Mouse (Mus musculus) heart, embryonic 12.5 days (tissue): ENCODE results near the gene Ube2o. TPM values are rescaled to one million over a fixed set of nuclear protein-coding genes. Genes with fewer than 3 reads are reported as not detected.
"Not testable (repeated sequence)": the region's sequence is repeated elsewhere in the genome, so short reads cannot be mapped to it uniquely, and the experiment has no call there.

Experiments
- ATAC-seq: fragments of 200-750 bp; cut with Nextera tagmentation; 2 replicates; pipeline ENCODE4 v1.8.0; 2017; ENCODE audit warnings: moderate TSS enrichment, moderate library complexity; ENCODE audit not compliant: insufficient number of reproducible peaks, low FRiP score
- H3K27ac ChIP-seq: fragments of 300-500 bp; sonication (generic); 2 replicates; pipeline ENCODE4 v1.5.1; 2016; ENCODE audit warnings: mild to moderate bottlenecking, moderate library complexity; ENCODE audit not compliant: poor library complexity, severe bottlenecking
- H3K27me3 ChIP-seq: fragments of 300-500 bp; sonication (generic); replicated peaks from 2 replicates; pipeline ENCODE4 v1.6.1; 2016; ENCODE audit warnings: mild to moderate bottlenecking, moderate library complexity
- H3K36me3 ChIP-seq: fragments of 300-500 bp; sonication (generic); 2 replicates; pipeline ENCODE4 v1.6.1; 2016; ENCODE audit warnings: mild to moderate bottlenecking, moderate library complexity
- H3K4me1 ChIP-seq: fragments of 300-500 bp; sonication (generic); replicated peaks from 2 replicates; pipeline ENCODE4 v1.6.1; 2016; ENCODE audit warnings: mild to moderate bottlenecking
- H3K4me2 ChIP-seq: fragments of 300-500 bp; sonication (generic); 2 replicates; pipeline ENCODE4 v1.6.1; 2016; ENCODE audit warnings: mild to moderate bottlenecking, moderate library complexity
- H3K4me3 ChIP-seq: fragments of 300-500 bp; sonication (generic); 2 replicates; pipeline ENCODE4 v1.5.1; 2016; ENCODE audit warnings: mild to moderate bottlenecking
- H3K9ac ChIP-seq: fragments of 300-500 bp; sonication (generic); 2 replicates; pipeline ENCODE4 v1.6.1; 2016; ENCODE audit warnings: mild to moderate bottlenecking, moderate library complexity
- H3K9me3 ChIP-seq: fragments of 300-500 bp; sonication (generic); replicated peaks from 2 replicates; pipeline ENCODE4 v1.6.1; 2016; ENCODE audit warnings: mild to moderate bottlenecking, moderate library complexity
- WGBS: fragments of 180-500 bp; shearing (Covaris S2); methylation state at CpG from one replicate; pipeline ENCODE4 v1.1.7; 2016; 5-methylcytosine and 5-hydroxymethylcytosine counted together
- polyA plus RNA-seq: library from polyadenylated mRNA; unstranded; fragments of >200 nt; fragmentation: Nextera tagmentation; extraction: Ambion mirVana; gene quantifications from 2 replicates; pipeline ENCODE4 v1.2.1, GENCODE M21; 2016

Gene Ube2o
- polyA plus RNA-seq, 1 experiment from 2014 or later: 18.1 TPM

DNA sequence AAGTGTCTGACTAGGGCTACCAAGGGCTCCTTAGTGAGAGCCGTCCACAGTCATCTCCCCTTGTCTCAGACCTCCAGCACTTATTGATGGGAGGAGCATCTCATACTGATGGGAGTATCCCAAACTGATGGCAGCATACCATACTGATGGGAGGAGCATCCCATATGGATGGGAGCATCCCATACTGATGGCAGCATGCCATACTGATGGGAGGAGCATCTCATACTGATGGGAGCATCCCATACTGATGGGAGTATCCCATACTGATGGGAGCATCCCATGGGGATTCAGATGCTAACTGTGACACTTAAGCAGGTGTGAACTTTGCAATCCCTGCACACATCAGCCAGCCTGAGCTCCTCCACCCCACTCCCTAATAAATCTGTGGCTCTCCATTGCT, 88.7 kb downstream of the Ube2o start:
- peaks cover 21% of the 10 kb centered on the region for H3K4me1 ChIP-seq
- not testable (repeated sequence) for ATAC-seq, H3K27me3 ChIP-seq, H3K9ac ChIP-seq, H3K4me3 ChIP-seq, H3K36me3 ChIP-seq, H3K9me3 ChIP-seq, H3K27ac ChIP-seq, H3K4me2 ChIP-seq
- 75% methylated on average over 1 of the region's 1 CpGs for WGBS

DNA sequence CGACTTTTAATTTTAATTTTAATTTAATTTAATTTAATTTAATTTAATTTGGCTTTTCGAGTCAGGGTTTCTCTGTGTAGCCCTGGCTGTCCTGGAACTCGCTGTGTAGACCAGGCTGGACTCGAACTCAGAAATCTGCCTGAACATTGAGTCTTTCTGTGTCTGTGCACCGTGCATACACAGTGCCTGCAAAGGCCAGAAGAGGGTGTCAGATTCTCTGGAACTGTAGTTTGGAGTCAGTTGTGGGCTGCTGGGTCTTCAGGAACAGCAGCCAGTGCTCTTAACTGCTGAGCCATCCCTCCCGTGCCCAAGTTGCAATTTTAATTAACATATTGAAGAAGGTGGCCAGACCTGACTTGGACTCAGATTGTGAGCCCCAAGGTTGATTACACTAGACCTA, 89.9 kb downstream of the Ube2o start:
- Histone ChIP-seq H3K4me2 (peak overlapping the region; percentile 87; the same call in 1 of the 2 replicates), H3K9ac (no peak overlapping the region), H3K4me3 (no peak overlapping the region), H3K4me1 (peaks cover 21% of the 10 kb centered on the region), H3K27ac (no peak overlapping the region), H3K36me3 (peaks cover 19% of the 10 kb centered on the region), H3K27me3 (no peaks in the 10 kb centered on the region), H3K9me3 (0 out of 2 replicates have a peak, but pooled peaks cover 3% of the 10 kb centered on the region)
- ATAC-seq: no peak
- WGBS: 71% methylated on average over 6 of the region's 6 CpGs

DNA sequence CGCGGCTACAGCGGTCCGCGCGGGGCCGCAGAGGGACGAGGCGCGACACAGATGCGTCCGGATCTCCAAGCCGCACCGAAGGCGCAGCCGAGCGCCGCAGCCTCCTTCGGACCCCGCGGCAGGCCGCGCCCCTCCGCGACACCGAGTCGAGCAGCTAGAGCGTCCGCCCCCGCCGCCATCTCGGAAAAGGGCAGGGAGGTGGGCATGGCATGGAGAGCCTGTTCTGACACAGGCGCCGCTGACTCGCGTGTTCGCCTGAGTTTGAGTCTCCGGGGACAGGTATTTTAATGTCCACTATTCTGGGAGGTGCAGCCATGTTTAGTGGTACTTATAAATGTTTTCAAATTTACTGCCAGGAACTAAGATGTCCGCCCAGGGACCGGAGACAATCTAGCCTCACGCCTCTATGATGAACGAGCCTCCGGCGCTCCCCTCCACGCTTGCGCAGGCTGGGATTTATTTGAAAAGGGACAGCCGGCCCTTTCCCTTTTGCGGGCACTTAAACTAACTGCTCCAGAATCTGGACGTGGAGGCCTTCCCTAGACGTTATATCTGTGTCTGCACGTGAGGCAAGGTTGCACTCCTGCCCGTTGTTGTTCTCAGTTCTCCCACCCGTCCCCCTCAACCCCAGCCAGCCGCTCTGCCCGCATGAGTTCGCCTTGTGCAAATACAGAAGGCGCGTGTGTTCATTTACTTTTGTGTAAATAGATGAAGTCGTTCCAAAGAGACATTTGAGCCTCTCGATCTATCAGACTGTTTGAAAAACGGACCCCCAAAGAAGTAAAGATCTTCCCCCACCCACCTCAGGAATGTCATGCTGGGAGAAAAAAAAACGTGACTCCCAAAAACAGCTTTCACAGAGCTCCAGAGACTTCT, 90.8 kb downstream of the Ube2o start:
- Histone ChIP-seq H3K27me3 (no peaks in the 10 kb centered on the region), H3K4me2 (peak overlapping the region; percentile 87), H3K27ac (peak overlapping the region; percentile 83), H3K9me3 (0 out of 2 replicates have a peak, but pooled peaks cover 3% of the 10 kb centered on the region), H3K9ac (peak overlapping the region; percentile 89), H3K4me1 (peaks cover 21% of the 10 kb centered on the region), H3K36me3 (peaks cover 27% of the 10 kb centered on the region), H3K4me3 (peak overlapping the region; percentile 94)
- under 1% methylated on average over 62 of the region's 62 CpGs for WGBS
- ATAC-seq: peak; percentile 93

DNA sequence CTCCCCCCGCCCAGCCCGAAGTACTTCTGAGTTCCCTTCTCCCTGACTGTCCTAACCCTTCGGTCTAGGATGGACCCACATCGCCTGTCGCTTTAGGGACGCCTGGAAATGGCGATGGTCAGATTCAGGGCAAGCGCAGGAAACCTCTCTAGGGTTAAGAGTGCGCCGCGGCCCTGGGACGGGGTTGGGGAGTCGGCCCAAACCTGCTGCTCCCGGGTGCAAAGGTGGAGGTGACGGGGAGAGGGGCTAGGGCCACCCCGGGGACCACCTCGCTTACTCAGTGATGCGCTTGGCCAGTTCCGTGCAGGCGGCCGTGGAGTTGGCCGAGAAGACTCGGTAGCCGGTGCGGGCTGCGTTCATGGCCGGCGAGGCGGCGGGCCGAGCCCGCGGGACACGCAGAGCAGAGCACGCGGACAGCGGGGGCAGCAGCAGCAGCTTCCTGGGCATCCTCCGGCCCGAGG, 91.4 kb downstream of the Ube2o start:
- ATAC-seq: peak; percentile 37; the same call in 1 of the 2 replicates
- Histone ChIP-seq H3K27ac (peak overlapping the region; percentile 83), H3K9me3 (0 out of 2 replicates have a peak, but pooled peaks cover 3% of the 10 kb centered on the region), H3K36me3 (peaks cover 34% of the 10 kb centered on the region), H3K9ac (peak overlapping the region; percentile 89), H3K4me2 (peak overlapping the region; percentile 87), H3K4me1 (peaks cover 16% of the 10 kb centered on the region), H3K4me3 (peak overlapping the region; percentile 94), H3K27me3 (no peaks in the 10 kb centered on the region)
- WGBS: under 1% methylated on average over 39 of the region's 39 CpGs

DNA sequence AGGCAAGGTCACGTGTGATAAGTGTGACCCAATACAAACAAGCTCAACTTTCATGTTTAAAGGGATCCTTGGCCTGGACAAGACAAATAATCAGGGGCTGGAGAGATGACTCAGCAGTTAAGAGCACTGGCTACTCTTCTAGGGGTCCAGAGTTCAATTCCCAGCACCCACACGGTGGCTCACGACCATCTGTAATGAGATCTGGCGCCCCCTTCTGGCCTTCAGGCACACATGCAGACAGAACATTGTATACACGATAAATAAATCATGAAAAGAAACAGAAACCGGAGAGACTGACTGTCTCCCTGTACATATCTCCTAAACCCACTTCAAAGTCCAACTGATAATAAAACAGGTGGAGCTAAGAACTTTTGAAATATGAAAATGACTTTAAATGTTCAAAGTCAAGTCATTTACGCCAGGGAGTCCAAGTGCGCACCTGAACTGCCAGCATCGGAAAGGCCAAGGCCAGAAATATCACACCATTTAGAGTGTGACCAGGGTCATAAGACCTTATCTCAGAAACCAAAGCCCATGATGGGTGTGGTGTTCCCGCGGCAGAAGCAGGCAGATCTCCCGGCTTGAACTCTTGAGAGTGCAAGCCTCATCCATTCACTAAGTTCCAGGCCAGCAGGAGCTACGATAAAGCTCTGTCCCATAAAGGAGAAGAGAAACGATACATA, 92.4 kb downstream of the Ube2o start:
- WGBS: 66% methylated on average over 14 of the region's 14 CpGs
- H3K36me3 ChIP-seq: peaks cover 44% of the 10 kb centered on the region
- H3K27ac ChIP-seq: no peak overlapping the region
- no peak for ATAC-seq
- H3K27me3 ChIP-seq: no peaks in the 10 kb centered on the region
- H3K9me3 ChIP-seq: 0 out of 2 replicates have a peak, but pooled peaks cover 3% of the 10 kb centered on the region
- H3K4me1 ChIP-seq: peaks cover 12% of the 10 kb centered on the region
- H3K4me3 ChIP-seq: peak overlapping the region; percentile 94
- peak overlapping the region; percentile 89 for H3K9ac ChIP-seq
- peak overlapping the region; percentile 87 for H3K4me2 ChIP-seq

DNA sequence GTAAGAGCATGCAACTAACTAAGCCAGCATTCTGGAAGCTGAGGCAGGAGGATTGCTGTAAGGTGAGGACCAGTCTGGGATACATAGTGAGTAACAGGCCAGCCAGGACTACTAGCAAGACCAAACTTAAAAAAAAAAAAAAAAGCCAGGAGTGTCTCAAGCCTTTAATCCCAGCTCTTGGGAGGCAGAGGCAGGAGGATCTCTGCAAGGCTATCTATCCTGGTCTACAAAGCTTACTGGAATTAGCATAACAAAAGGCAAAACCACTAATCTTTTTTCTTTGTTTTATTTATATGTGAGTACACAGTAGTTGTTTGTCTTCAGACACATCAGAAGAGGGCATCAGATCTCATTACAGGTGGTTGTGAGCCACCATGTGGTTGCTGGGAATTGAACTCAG, 93.0 kb downstream of the Ube2o start:
- peaks cover 50% of the 10 kb centered on the region for H3K36me3 ChIP-seq
- H3K4me3 ChIP-seq: no peak overlapping the region
- H3K4me2 ChIP-seq: no peak overlapping the region
- H3K27ac ChIP-seq: no peak overlapping the region
- ATAC-seq: no peak
- H3K9me3 ChIP-seq: 0 out of 2 replicates have a peak, but pooled peaks cover 3% of the 10 kb centered on the region
- no peak overlapping the region for H3K9ac ChIP-seq
- peaks cover 12% of the 10 kb centered on the region for H3K4me1 ChIP-seq
- H3K27me3 ChIP-seq: no peaks in the 10 kb centered on the region

Other genes starting within 250 kb of the Ube2o start
- 0.15 and 0.40 TPM in 2 replicates for gene Foxj1, start 246.0 kb downstream of the Ube2o start, polyA plus RNA-seq
- gene Rnf157, start 168.4 kb downstream of the Ube2o start, polyA plus RNA-seq: 11.0 and 12.3 TPM in 2 replicates
- gene Ubald2, start 147.4 kb downstream of the Ube2o start, polyA plus RNA-seq: 33.7 and 34.2 TPM in 2 replicates
- not detected in 2 replicates for gene Qrich2, start 115.2 kb downstream of the Ube2o start, polyA plus RNA-seq
- gene Prpsap1, start 87.2 kb downstream of the Ube2o start, polyA plus RNA-seq: 94.8 and 96.8 TPM in 2 replicates
- gene Sphk1, start 50.5 kb downstream of the Ube2o start, polyA plus RNA-seq: 1.6 and 2.1 TPM in 2 replicates
- gene Aanat, start 5.0 kb upstream of the Ube2o start, polyA plus RNA-seq: not detected in 2 replicates
- gene Rhbdf2, start 45.6 kb upstream of the Ube2o start, polyA plus RNA-seq: 7.5 and 8.1 TPM in 2 replicates
- gene Prcd, start 72.1 kb upstream of the Ube2o start, polyA plus RNA-seq: 0.73 TPM in 1 of 2 replicates, not detected in the other
- 1.3 and 1.4 TPM in 2 replicates for gene Cygb, start 72.9 kb upstream of the Ube2o start, polyA plus RNA-seq
- not detected in 2 replicates for gene St6galnac1, start 194.1 kb upstream of the Ube2o start, polyA plus RNA-seq
- 24.7 and 27.0 TPM in 2 replicates for gene Mxra7, start 246.6 kb upstream of the Ube2o start, polyA plus RNA-seq